Comparison of ENCODE assay signal across 1 mouse cellular context in genomic region chr7:126926299-126926698, GRCm38 (mm10).
TF ChIP-seq lines count a peak whose summit lies in the region.

No protein-coding gene starts in this region.

TF ChIP-seq in MEL, 35 proteins besides CTCF, POLR2A, EP300 and RAD21 (continued from another document):
- peak; percentile 74; the same call in 1 of the 2 replicates for TF ChIP-seq SIN3A (IDR thresholded peaks at IDR 0.05; ENCODE audit: low read length)
- TF ChIP-seq ZKSCAN1 (IDR thresholded peaks at IDR 0.05; ENCODE audit: low read depth, low read length) = no peak
- no peak for TF ChIP-seq CHD2 (IDR thresholded peaks at IDR 0.05; ENCODE audit: low read length)
- TF ChIP-seq ETS1 (IDR thresholded peaks at IDR 0.05; ENCODE audit: low read depth, low read length) = peak; percentile 78
- peak; percentile 40; the same call in 1 of the 2 replicates for TF ChIP-seq MYB (IDR thresholded peaks at IDR 0.05; ENCODE audit: low read depth, low read length)
- no peak for TF ChIP-seq KAT2A (conservative IDR thresholded peaks at IDR 0.05; ENCODE audit: low read depth, low read length)
- peak; percentile 77 for TF ChIP-seq BHLHE40 (IDR thresholded peaks at IDR 0.05; ENCODE audit: borderline replicate concordance, low read depth, low read length)
- TF ChIP-seq TCF12 (IDR thresholded peaks at IDR 0.05; ENCODE audit: low read depth, low read length) = peak; percentile 24; the same call in 1 of the 2 replicates
- peak; percentile 97 for TF ChIP-seq GATA1 (IDR thresholded peaks at IDR 0.05; ENCODE audit: low read depth, low read length)
TF ChIP-seq in MEL: peak in this region for 7.
